In the genomic region with DNA sequence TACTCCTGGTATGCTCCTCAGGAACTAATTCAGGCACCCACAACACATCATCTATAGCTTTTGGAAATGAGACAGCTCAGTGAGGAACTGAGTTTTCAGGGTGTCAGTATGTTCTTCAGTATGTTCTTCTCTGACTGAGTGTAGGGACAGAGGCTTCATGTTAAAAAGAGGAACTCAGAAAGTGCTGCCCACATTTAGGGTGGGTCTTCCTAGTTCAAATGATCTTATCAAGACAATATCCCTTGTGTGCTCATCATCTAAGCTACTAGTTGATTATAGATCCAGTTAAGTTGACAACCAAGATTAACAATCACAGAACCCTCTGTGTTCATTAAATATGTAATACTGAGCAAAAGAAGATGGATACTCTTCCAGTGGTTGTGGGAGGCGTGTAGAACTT, we compare ENCODE assay signal across 16 mouse cellular contexts.
"Had no signal": no experiment of that assay in that cellular context is flagged by ENCODE, and none has a peak within 500 bp of the region (broad histone marks: within the 10 kb centered on the region; RNA-seq: fewer than 3 reads in every experiment).

No protein-coding gene starts in this region.

- H3K36me3 ChIP-seq: neural tube, embryonic 13.5 days; neural tube, embryonic 15.5 days; stomach, embryonic 15.5 days had no signal

- H3K4me2 ChIP-seq: neural tube, embryonic 13.5 days; neural tube, embryonic 15.5 days; stomach, embryonic 15.5 days had no signal

- DNase-seq: retina, postnatal 1 day; right cerebral cortex, adult 18-20 months; right cerebral cortex, postnatal 14 days; right cerebral cortex, postnatal 25 days; right cerebral cortex, postnatal 4 days; spleen, adult 18-20 months; thymus, adult 18-20 months; thymus, adult 2 months; thymus, postnatal 14 days; thymus, postnatal 25 days; thymus, postnatal 36 days; thymus, postnatal 4 days had no signal

- H3K9me3 ChIP-seq: neural tube, embryonic 13.5 days; neural tube, embryonic 15.5 days; stomach, embryonic 15.5 days had no signal

- H3K4me3 ChIP-seq: neural tube, embryonic 13.5 days; neural tube, embryonic 15.5 days; stomach, embryonic 15.5 days had no signal

- H3K4me1 ChIP-seq: neural tube, embryonic 13.5 days; neural tube, embryonic 15.5 days; stomach, embryonic 15.5 days had no signal

- H3K27me3 ChIP-seq: neural tube, embryonic 13.5 days; neural tube, embryonic 15.5 days; stomach, embryonic 15.5 days had no signal

- H3K27ac ChIP-seq: neural tube, embryonic 13.5 days; neural tube, embryonic 15.5 days; stomach, embryonic 15.5 days; stomach, postnatal 0 days had no signal

- H3K9ac ChIP-seq: neural tube, embryonic 13.5 days; neural tube, embryonic 15.5 days; stomach, embryonic 15.5 days had no signal
